Mouse (Mus musculus): ENCODE measurements around the gene Vmn1r119.
"Not testable (repeated sequence)": the region's sequence is repeated elsewhere in the genome, so short reads cannot be mapped to it uniquely, and the experiment has no call there.

Vmn1r119 gene

DNA sequence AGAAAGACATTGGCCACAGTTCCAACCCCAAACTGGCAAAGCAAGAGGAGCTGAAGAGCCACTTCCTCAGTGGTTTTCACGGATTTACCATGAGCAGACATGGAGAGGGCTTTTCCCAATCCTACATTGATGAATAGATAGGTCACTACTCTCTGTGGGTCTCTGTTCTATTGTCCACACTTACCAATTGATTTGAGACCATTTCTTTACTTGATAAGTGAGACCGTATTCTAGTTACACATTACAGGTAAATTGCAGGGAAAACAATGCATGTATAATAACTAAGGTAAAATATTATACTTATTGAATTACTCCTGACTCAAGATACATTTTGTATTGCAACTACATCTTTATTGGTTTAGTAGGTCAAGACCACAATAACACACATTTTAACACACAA lies at the start of gene Vmn1r119:
TSS of gene Vmn1r119 (minus strand) at position 101 of the 400 bp plus-strand sequence.
- not testable (repeated sequence) for DNase-seq (ENCODE audit: low read depth)

DNA sequence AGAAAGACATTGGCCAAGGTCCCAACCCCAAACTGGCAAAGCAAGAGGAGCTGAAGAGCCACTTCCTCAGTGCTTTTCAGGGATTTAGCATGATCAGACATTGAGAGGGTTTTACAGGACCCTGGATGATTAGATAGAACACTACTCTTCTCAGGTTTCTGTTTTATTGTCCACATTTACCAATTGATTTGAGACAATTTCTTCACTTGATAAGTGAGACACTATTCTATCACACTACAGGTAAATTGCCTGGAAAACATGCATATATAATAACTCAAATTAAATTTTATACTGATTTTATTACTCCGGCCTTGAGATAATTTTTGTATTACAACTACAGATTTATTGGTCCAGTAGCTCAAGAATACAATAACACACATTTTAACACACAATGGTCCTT lies 41.4 kb upstream of the Vmn1r119 start, which contains the start of gene Vmn1r120:
TSS of gene Vmn1r120 (minus strand) at position 101 of the 400 bp plus-strand sequence.
- not testable (repeated sequence) for DNase-seq (ENCODE audit: low read depth)
